Mouse (Mus musculus): ENCODE results near the gene Pigs.

DNA sequence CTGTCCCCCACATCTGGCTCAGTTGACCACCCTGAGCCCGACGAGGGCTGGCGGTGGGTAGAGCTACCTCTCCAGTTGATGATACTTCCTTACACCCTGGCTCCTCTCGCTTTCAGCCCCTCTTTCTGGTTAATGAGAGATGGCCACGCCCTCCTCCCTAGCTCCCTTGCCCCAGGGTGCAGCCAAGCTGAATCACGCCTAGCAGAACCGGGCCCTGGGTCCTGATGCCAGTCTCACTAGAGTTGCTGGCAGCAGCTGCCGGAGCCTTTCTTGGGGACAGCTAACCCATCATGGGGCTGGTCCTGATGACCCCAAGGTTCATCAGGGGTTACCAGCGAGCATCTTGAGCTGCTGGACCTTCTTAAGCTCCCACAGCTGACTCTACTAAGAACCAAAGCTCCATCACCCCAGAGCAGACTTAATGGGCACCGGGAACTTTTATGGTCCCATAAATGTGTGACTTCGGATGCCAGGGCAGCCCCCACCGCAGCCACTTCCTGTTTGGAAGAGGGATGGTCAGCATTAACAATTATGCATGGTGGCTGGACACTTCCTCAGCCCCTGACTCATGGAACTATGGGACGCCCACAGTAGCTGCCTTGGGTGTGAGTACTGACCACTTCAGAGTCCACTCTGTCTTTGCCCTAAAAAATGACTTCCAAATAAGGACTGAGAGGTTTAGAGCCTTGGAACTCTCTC is 35.2 kb downstream of the Pigs start:
- TF ChIP-seq ZC3H11A (IDR thresholded peaks at IDR 0.05; ENCODE audit: low read depth, low read length) (no peak), CTCF (conservative IDR thresholded peaks at IDR 0.05 in 1 of 2, IDR thresholded peaks at IDR 0.05 in 1 of 2; ENCODE audit: low read depth in 2 of 2, low read length in 2 of 2) (no peak), E2F4 (IDR thresholded peaks at IDR 0.05; ENCODE audit: insufficient replicate concordance, low read depth, low read length) (no peak), ZNF384 (IDR thresholded peaks at IDR 0.05; ENCODE audit: low read depth, low read length) (no peak), POLR2A (IDR thresholded peaks at IDR 0.05; ENCODE audit: low read depth, low read length) (no peak), UBTF (IDR thresholded peaks at IDR 0.05; ENCODE audit: low read depth, low read length) (no peak), HCFC1 (IDR thresholded peaks at IDR 0.05; ENCODE audit: low read depth, low read length) (no peak), ETS1 (conservative IDR thresholded peaks at IDR 0.05; ENCODE audit: low read depth, low read length) (no peak), SMC3 (IDR thresholded peaks at IDR 0.05; ENCODE audit: low read depth, low read length) (no peak), USF1 (IDR thresholded peaks at IDR 0.05; ENCODE audit: low read depth, low read length) (no peak), MEF2A (IDR thresholded peaks at IDR 0.05; ENCODE audit: borderline replicate concordance, low read depth, low read length) (no peak)

Data from CH12.LX (cell line).